Mouse (Mus musculus): ENCODE data around the gene Ell3. TPM values are rescaled to one million over a fixed set of nuclear protein-coding genes. Genes with fewer than 3 reads are reported as not detected.
"Not testable (repeated sequence)": the region's sequence is repeated elsewhere in the genome, so short reads cannot be mapped to it uniquely, and the experiment has no call there.

Gene Ell3
- 1.9 and 2.6 TPM in 2 replicates for polyA plus RNA-seq (2015; fragmentation: Nextera tagmentation; extraction: Ambion mirVana)

- Histone ChIP-seq H3K27ac (ENCODE audit: low read depth, low read length) (no peak within 1 kb of the TSS), H3K36me3 (ENCODE audit: control insufficient read depth, insufficient read depth) (0 out of 2 replicates have a peak, but pooled peaks cover 3% of the 10 kb centered on the region), H3K9me3 (ENCODE audit: control insufficient read depth) (no peaks in the 10 kb centered on the region), H3K4me2 (replicated peaks; ENCODE audit: low read depth) (peak within 1 kb of the TSS; percentile 91), H3K27me3 (replicated peaks; ENCODE audit: control insufficient read depth, insufficient read depth, low read length) (no peaks in the 10 kb centered on the region), H3K4me1 (replicated peaks; ENCODE audit: control insufficient read depth, insufficient read depth, low read length) (no peaks in the 10 kb centered on the region), H3K4me3 (ENCODE audit: low read depth, low read length) (peak within 1 kb of the TSS; percentile 41), H3K9ac (ENCODE audit: low read depth, low read length) (peak within 1 kb of the TSS; percentile 51; the same call in 1 of the 2 replicates)
- no peak for TF ChIP-seq CTCF (IDR thresholded peaks at IDR 0.05; ENCODE audit: low read depth)
- WGBS: 93% methylated on average over 1 of the region's 1 CpGs
- no peak for ATAC-seq
Measured at GRCm38 (mm10) chr2:121444178-121444577, at the start of gene Ell3. Ell3 (minus strand) TSS chr2:121444278.

- not testable (repeated sequence) for H3K27me3 ChIP-seq (replicated peaks; ENCODE audit: control insufficient read depth, insufficient read depth, low read length); H3K9me3 ChIP-seq (ENCODE audit: control insufficient read depth); H3K9ac ChIP-seq (ENCODE audit: low read depth, low read length); H3K27ac ChIP-seq (ENCODE audit: low read depth, low read length); H3K36me3 ChIP-seq (ENCODE audit: control insufficient read depth, insufficient read depth); H3K4me2 ChIP-seq (replicated peaks; ENCODE audit: low read depth); ATAC-seq; H3K4me3 ChIP-seq (ENCODE audit: low read depth, low read length); H3K4me1 ChIP-seq (replicated peaks; ENCODE audit: control insufficient read depth, insufficient read depth, low read length)
- whole genome bisulfite sequencing: 64% methylated on average over 1 of the region's 2 CpGs
Measured at GRCm38 (mm10) chr2:121484403-121484802, 40.3 kb upstream of the Ell3 start.

GRCm38 (mm10) chr2:121483576-121483975 lies 39.5 kb upstream of the Ell3 start:
- Histone ChIP-seq H3K36me3 (ENCODE audit: control insufficient read depth, insufficient read depth) (no peaks in the 10 kb centered on the region), H3K4me3 (ENCODE audit: low read depth, low read length) (no peak overlapping the region), H3K4me2 (replicated peaks; ENCODE audit: low read depth) (no peak overlapping the region), H3K9me3 (ENCODE audit: control insufficient read depth) (no peaks in the 10 kb centered on the region), H3K4me1 (replicated peaks; ENCODE audit: control insufficient read depth, insufficient read depth, low read length) (no peaks in the 10 kb centered on the region), H3K27me3 (replicated peaks; ENCODE audit: control insufficient read depth, insufficient read depth, low read length) (no peaks in the 10 kb centered on the region), H3K27ac (ENCODE audit: low read depth, low read length) (no peak overlapping the region), H3K9ac (ENCODE audit: low read depth, low read length) (no peak overlapping the region)
- 61% methylated on average over 8 of the region's 8 CpGs for WGBS
- no peak for ATAC-seq
- TF ChIP-seq CTCF (IDR thresholded peaks at IDR 0.05; ENCODE audit: low read depth): no peak

DNA sequence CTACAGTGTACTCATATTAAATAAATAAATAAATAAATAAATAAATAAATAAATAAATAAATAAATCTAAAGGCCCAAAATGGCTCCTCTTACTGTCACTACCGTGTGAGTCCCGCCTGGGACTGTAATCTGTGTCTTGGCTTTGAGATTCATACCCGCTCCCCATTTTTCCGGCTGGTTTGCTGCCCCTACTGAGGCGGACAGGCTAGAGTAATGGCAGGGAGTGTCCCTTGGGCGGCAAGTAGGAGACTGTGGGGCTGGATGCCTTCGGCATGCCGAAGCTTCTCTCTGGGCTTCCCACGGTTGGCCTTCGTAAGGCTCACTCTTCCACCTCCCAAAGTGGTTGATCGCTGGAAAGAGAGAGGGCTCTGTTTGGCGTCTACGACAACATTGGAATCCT lies 36.8 kb upstream of the Ell3 start:
- H3K4me3 ChIP-seq (ENCODE audit: low read depth, low read length); ATAC-seq; H3K9ac ChIP-seq (ENCODE audit: low read depth, low read length); H3K4me1 ChIP-seq (replicated peaks; ENCODE audit: control insufficient read depth, insufficient read depth, low read length); H3K27ac ChIP-seq (ENCODE audit: low read depth, low read length); H3K27me3 ChIP-seq (replicated peaks; ENCODE audit: control insufficient read depth, insufficient read depth, low read length); H3K4me2 ChIP-seq (replicated peaks; ENCODE audit: low read depth); H3K36me3 ChIP-seq (ENCODE audit: control insufficient read depth, insufficient read depth); H3K9me3 ChIP-seq (ENCODE audit: control insufficient read depth): not testable (repeated sequence)
- 82% methylated on average over 13 of the region's 13 CpGs for WGBS

DNA sequence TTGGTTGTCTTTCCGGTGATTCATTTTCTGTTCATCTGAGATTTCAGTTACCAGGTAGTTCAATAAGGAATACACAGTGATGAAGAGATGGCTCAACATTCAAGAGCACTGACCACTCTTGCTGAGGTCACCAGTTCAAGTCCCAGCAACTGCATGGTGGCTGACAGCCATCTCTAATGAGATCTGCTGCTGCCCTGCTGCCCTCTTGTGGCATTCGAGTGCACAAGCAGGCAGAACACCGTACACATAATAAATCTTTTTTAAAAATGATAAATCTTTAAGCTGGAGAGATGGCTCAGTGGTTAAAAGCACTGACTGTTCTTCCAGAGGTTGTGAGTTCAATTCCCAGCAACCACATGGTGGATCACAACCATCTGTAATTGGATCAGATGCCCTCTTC lies 36.4 kb upstream of the Ell3 start:
- peak; percentile 74 for TF ChIP-seq CTCF (IDR thresholded peaks at IDR 0.05; ENCODE audit: low read depth)
- Histone ChIP-seq H3K4me2 (replicated peaks; ENCODE audit: low read depth) (no peak overlapping the region), H3K27me3 (replicated peaks; ENCODE audit: control insufficient read depth, insufficient read depth, low read length) (no peaks in the 10 kb centered on the region), H3K36me3 (ENCODE audit: control insufficient read depth, insufficient read depth) (no peaks in the 10 kb centered on the region), H3K9ac (ENCODE audit: low read depth, low read length) (no peak overlapping the region), H3K9me3 (ENCODE audit: control insufficient read depth) (no peaks in the 10 kb centered on the region), H3K4me1 (replicated peaks; ENCODE audit: control insufficient read depth, insufficient read depth, low read length) (no peaks in the 10 kb centered on the region), H3K4me3 (ENCODE audit: low read depth, low read length) (no peak overlapping the region), H3K27ac (ENCODE audit: low read depth, low read length) (no peak overlapping the region)
- ATAC-seq: no peak
- WGBS: 54% methylated on average over 3 of the region's 3 CpGs

DNA sequence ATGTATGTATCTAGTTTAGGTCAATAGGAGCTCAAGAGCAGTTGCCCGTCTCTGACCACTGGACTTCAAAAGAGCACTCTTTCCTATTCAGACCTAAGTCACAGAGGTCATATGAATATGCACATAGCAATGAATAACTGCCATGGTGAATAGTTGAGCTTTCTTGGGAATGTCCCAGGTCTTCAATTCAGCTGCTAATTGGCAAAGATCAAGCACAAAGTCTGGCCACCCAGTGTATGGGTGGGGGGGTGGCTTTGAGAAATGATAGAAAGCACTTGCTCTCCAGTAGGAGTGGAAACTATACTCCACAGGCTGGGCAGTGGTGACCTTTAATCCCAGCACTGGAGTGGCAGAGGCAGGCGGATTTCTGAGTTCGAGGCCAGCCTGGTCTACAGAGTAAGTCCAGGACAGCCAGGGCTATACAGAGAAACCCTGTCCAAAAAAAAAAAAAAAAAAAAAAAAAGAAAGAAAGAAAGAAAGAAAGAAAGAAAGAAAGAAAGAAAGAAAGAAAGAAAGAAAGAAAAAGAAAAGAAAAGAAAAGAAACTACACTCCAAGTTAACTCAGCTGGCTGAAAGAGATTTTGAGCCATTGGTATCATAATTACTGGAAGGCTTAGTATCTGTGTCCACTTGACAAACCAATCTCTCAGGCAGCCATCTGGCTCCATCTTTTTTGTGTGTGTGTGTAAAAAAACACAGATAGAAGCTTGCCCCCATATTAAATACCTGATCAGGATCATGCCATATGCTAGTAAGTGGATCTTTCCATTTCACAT lies 33.6 kb upstream of the Ell3 start:
- no peak overlapping the region for H3K9ac ChIP-seq (ENCODE audit: low read depth, low read length)
- no peaks in the 10 kb centered on the region for H3K36me3 ChIP-seq (ENCODE audit: control insufficient read depth, insufficient read depth)
- H3K27me3 ChIP-seq (replicated peaks; ENCODE audit: control insufficient read depth, insufficient read depth, low read length): no peaks in the 10 kb centered on the region
- H3K4me1 ChIP-seq (replicated peaks; ENCODE audit: control insufficient read depth, insufficient read depth, low read length): no peaks in the 10 kb centered on the region
- H3K4me3 ChIP-seq (ENCODE audit: low read depth, low read length): no peak overlapping the region
- WGBS: 91% methylated on average over 3 of the region's 3 CpGs
- no peak overlapping the region for H3K4me2 ChIP-seq (replicated peaks; ENCODE audit: low read depth)
- H3K9me3 ChIP-seq (ENCODE audit: control insufficient read depth): no peaks in the 10 kb centered on the region
- no peak overlapping the region for H3K27ac ChIP-seq (ENCODE audit: low read depth, low read length)
- no peak for TF ChIP-seq CTCF (IDR thresholded peaks at IDR 0.05; ENCODE audit: low read depth)
- no peak for ATAC-seq

GRCm38 (mm10) chr2:121475306-121475705 lies 31.2 kb upstream of the Ell3 start:
- 96% methylated on average over 2 of the region's 2 CpGs for WGBS
- not testable (repeated sequence) for H3K27ac ChIP-seq (ENCODE audit: low read depth, low read length); H3K36me3 ChIP-seq (ENCODE audit: control insufficient read depth, insufficient read depth); H3K27me3 ChIP-seq (replicated peaks; ENCODE audit: control insufficient read depth, insufficient read depth, low read length); H3K9me3 ChIP-seq (ENCODE audit: control insufficient read depth); H3K4me1 ChIP-seq (replicated peaks; ENCODE audit: control insufficient read depth, insufficient read depth, low read length); H3K4me2 ChIP-seq (replicated peaks; ENCODE audit: low read depth); ATAC-seq; H3K9ac ChIP-seq (ENCODE audit: low read depth, low read length); H3K4me3 ChIP-seq (ENCODE audit: low read depth, low read length)
